Mouse (Mus musculus) CH12.LX (cell line): ENCODE data around the gene Mettl13. TPM values are rescaled to one million over a fixed set of nuclear protein-coding genes. Genes with fewer than 3 reads are reported as not detected.

Experiments
- DNase-seq: peaks from one replicate; pipeline ENCODE4 v3.0.0-alpha.2; 2013; ENCODE audit errors: extremely low read depth
- H3K27ac ChIP-seq: 2 replicates; pipeline ENCODE4 v1.5.1; 2012; ENCODE audit warnings: low read depth, mild to moderate bottlenecking, control low read depth, moderate library complexity; ENCODE audit not compliant: insufficient read depth
- H3K27me3 ChIP-seq: replicated peaks from 2 replicates; pipeline ENCODE3; 2012; ENCODE audit warnings: inconsistent platforms
- H3K36me3 ChIP-seq, 2 experiments: replicated peaks in 1 of 2; 2 replicates each; pipeline versions ENCODE3 to v1.6.1; 2012; ENCODE audit warnings: inconsistent platforms in 1 of 2, low read length in 1 of 2, mild to moderate bottlenecking in 1 of 2, mixed read lengths in 1 of 2, moderate library complexity in 1 of 2; ENCODE audit not compliant: control insufficient read depth in 1 of 2, insufficient read depth in 1 of 2
- H3K4me1 ChIP-seq, 2 experiments: 2 replicates each; pipeline ENCODE4 v1.6.1; 2012; ENCODE audit warnings: inconsistent platforms in 1 of 2, moderate library complexity in 1 of 2; ENCODE audit not compliant: insufficient read depth in 2 of 2, control insufficient read depth in 1 of 2
- H3K4me2 ChIP-seq: 2 replicates; pipeline ENCODE4 v1.6.1; 2012; ENCODE audit warnings: low read depth, mild to moderate bottlenecking, control low read depth; ENCODE audit not compliant: poor library complexity, insufficient read depth, severe bottlenecking
- H3K4me3 ChIP-seq, 3 experiments: fragments of 150-350 bp in 1 of 3; sonication (generic) in 1 of 3; replicated peaks in 1 of 3; 2 replicates each; pipeline versions ENCODE3 to v1.5.1; 2011 to 2012; ENCODE audit warnings: low read depth in 2 of 3, low read length in 2 of 3, mild to moderate bottlenecking in 2 of 3, moderate library complexity in 2 of 3, control low read depth in 1 of 3, improper control_type of control experiment in 1 of 3, inconsistent platforms in 1 of 3, mixed read lengths in 1 of 3; ENCODE audit not compliant: poor library complexity in 1 of 3
- H3K79me2 ChIP-seq: replicated peaks from 2 replicates; pipeline ENCODE4 v1.6.1; 2012; ENCODE audit warnings: mild to moderate bottlenecking, moderate library complexity; ENCODE audit not compliant: control insufficient read depth, poor library complexity, insufficient read depth, severe bottlenecking; ENCODE audit errors: extremely low read depth
- H3K9ac ChIP-seq: 2 replicates; pipeline ENCODE4 v1.6.1; 2012; ENCODE audit warnings: low read depth, mild to moderate bottlenecking, control low read depth, moderate library complexity; ENCODE audit not compliant: insufficient read depth
- H3K9me3 ChIP-seq: replicated peaks from 2 replicates; pipeline ENCODE3; 2012; ENCODE audit warnings: low read length, inconsistent platforms, mixed read lengths
- BHLHE40 ChIP-seq: IDR thresholded peaks from 2 replicates; pipeline ENCODE4 v1.6.1; 2011; ENCODE audit warnings: mild to moderate bottlenecking, low read depth, low read length, improper control_type of control experiment
- CHD2 ChIP-seq: IDR thresholded peaks from 2 replicates; pipeline ENCODE4 v1.6.1; 2011; ENCODE audit warnings: low read length, improper control_type of control experiment
- CTCF ChIP-seq, 2 experiments: IDR thresholded peaks in 1 of 2; conservative IDR thresholded peaks in 1 of 2; 2 replicates each; pipeline ENCODE4 v1.5.1; 2011 to 2012; ENCODE audit warnings: low read depth in 2 of 2, low read length in 2 of 2, improper control_type of control experiment in 1 of 2, inconsistent platforms in 1 of 2, mild to moderate bottlenecking in 1 of 2, moderate library complexity in 1 of 2
- E2F4 ChIP-seq: IDR thresholded peaks from 2 replicates; pipeline ENCODE4 v1.6.1; 2011; ENCODE audit warnings: low read depth, low read length, improper control_type of control experiment; ENCODE audit not compliant: insufficient replicate concordance
- ELF1 ChIP-seq: IDR thresholded peaks from 2 replicates; pipeline ENCODE4 v1.6.1; 2014; ENCODE audit warnings: low read depth, mild to moderate bottlenecking, inconsistent platforms, low read length, improper control_type of control experiment
- ETS1 ChIP-seq: conservative IDR thresholded peaks from 2 replicates; pipeline ENCODE4 v1.6.1; 2012; ENCODE audit warnings: low read depth, mild to moderate bottlenecking, inconsistent platforms, low read length, improper control_type of control experiment, moderate library complexity
- GABPA ChIP-seq: IDR thresholded peaks from 2 replicates; pipeline ENCODE4 v1.6.1; 2012; ENCODE audit warnings: low read depth, low read length, improper control_type of control experiment, inconsistent platforms; ENCODE audit not compliant: insufficient replicate concordance
- HCFC1 ChIP-seq: IDR thresholded peaks from 2 replicates; pipeline ENCODE4 v1.6.1; 2012; ENCODE audit warnings: low read depth, mild to moderate bottlenecking, inconsistent platforms, low read length, improper control_type of control experiment
- IRF4 ChIP-seq: IDR thresholded peaks from 2 replicates; pipeline ENCODE4 v1.6.1; 2014; ENCODE audit warnings: low read depth, mild to moderate bottlenecking, inconsistent platforms, low read length, improper control_type of control experiment
- JUN ChIP-seq: IDR thresholded peaks from 2 replicates; pipeline ENCODE4 v1.6.1; 2011; ENCODE audit warnings: low read depth, mild to moderate bottlenecking, low read length, improper control_type of control experiment, moderate library complexity; ENCODE audit not compliant: insufficient read depth
- JUND ChIP-seq: conservative IDR thresholded peaks from 2 replicates; pipeline ENCODE4 v1.6.1; 2011; ENCODE audit warnings: low read depth, low read length, improper control_type of control experiment
- KAT2A ChIP-seq: IDR thresholded peaks from 2 replicates; pipeline ENCODE4 v1.6.1; 2012; ENCODE audit warnings: low read length, improper control_type of control experiment, inconsistent platforms; ENCODE audit not compliant: insufficient replicate concordance
- MAFK ChIP-seq: IDR thresholded peaks from 2 replicates; pipeline ENCODE4 v1.6.1; 2011; ENCODE audit warnings: low read length, improper control_type of control experiment; ENCODE audit not compliant: insufficient replicate concordance
- MAX ChIP-seq: IDR thresholded peaks from 2 replicates; pipeline ENCODE4 v1.6.1; 2011; ENCODE audit warnings: low read length, improper control_type of control experiment
- MAZ ChIP-seq: IDR thresholded peaks from 2 replicates; pipeline ENCODE4 v1.6.1; 2012; ENCODE audit warnings: low read depth, mild to moderate bottlenecking, inconsistent platforms, low read length, improper control_type of control experiment, moderate library complexity
- MEF2A ChIP-seq: IDR thresholded peaks from 2 replicates; pipeline ENCODE4 v1.6.1; 2014; ENCODE audit warnings: low read depth, mild to moderate bottlenecking, inconsistent platforms, low read length, improper control_type of control experiment, borderline replicate concordance
- MXI1 ChIP-seq: IDR thresholded peaks from 2 replicates; pipeline ENCODE4 v1.6.1; 2011; ENCODE audit warnings: mild to moderate bottlenecking, low read depth, low read length, improper control_type of control experiment
- NELFE ChIP-seq: IDR thresholded peaks from 2 replicates; pipeline ENCODE4 v1.6.1; 2011; ENCODE audit warnings: low read depth, low read length, improper control_type of control experiment
- NRF1 ChIP-seq: IDR thresholded peaks from 2 replicates; pipeline ENCODE4 v1.6.1; 2014; ENCODE audit warnings: low read depth, mild to moderate bottlenecking, inconsistent platforms, low read length, improper control_type of control experiment, moderate library complexity
- PAX5 ChIP-seq: IDR thresholded peaks from 2 replicates; pipeline ENCODE4 v1.6.1; 2012; ENCODE audit warnings: low read length, inconsistent platforms, mixed read lengths
- POLR2A ChIP-seq: IDR thresholded peaks from 2 replicates; pipeline ENCODE4 v1.6.1; 2011; ENCODE audit warnings: low read depth, mild to moderate bottlenecking, improper control_type of control experiment, low read length
- POLR2AphosphoS2 ChIP-seq: IDR thresholded peaks from 2 replicates; pipeline ENCODE4 v1.6.1; 2011; ENCODE audit warnings: low read depth, low read length, improper control_type of control experiment
- RCOR1 ChIP-seq: conservative IDR thresholded peaks from 2 replicates; pipeline ENCODE4 v1.6.1; 2012; ENCODE audit warnings: low read depth, mild to moderate bottlenecking, inconsistent platforms, low read length, improper control_type of control experiment
- SMC3 ChIP-seq: IDR thresholded peaks from 2 replicates; pipeline ENCODE4 v1.6.1; 2011; ENCODE audit warnings: low read depth, low read length, improper control_type of control experiment
- TBP ChIP-seq: conservative IDR thresholded peaks from 2 replicates; pipeline ENCODE4 v1.6.1; 2011; ENCODE audit warnings: low read depth, low read length, improper control_type of control experiment
- TCF12 ChIP-seq: IDR thresholded peaks from 2 replicates; pipeline ENCODE4 v1.6.1; 2014; ENCODE audit warnings: low read depth, mild to moderate bottlenecking, inconsistent platforms, low read length, improper control_type of control experiment
- USF1 ChIP-seq: IDR thresholded peaks from 2 replicates; pipeline ENCODE4 v1.6.1; 2014; ENCODE audit warnings: low read depth, mild to moderate bottlenecking, inconsistent platforms, low read length, improper control_type of control experiment
- USF2 ChIP-seq: conservative IDR thresholded peaks from 2 replicates; pipeline ENCODE4 v1.6.1; 2011; ENCODE audit warnings: low read depth, low read length, improper control_type of control experiment
- ZC3H11A ChIP-seq: IDR thresholded peaks from 2 replicates; pipeline ENCODE4 v1.6.1; 2012; ENCODE audit warnings: low read depth, mild to moderate bottlenecking, inconsistent platforms, low read length, improper control_type of control experiment
- ZMIZ1 ChIP-seq: IDR thresholded peaks from 2 replicates; pipeline ENCODE4 v1.6.1; 2012; ENCODE audit warnings: low read depth, mild to moderate bottlenecking, inconsistent platforms, low read length, improper control_type of control experiment
- ZNF384 ChIP-seq: IDR thresholded peaks from 2 replicates; pipeline ENCODE4 v1.6.1; 2012; ENCODE audit warnings: low read depth, low read length, improper control_type of control experiment, inconsistent platforms
- dilution Hi-C: fragments of 300-500 bp; cut with MboI; formaldehyde crosslinking; loops from 2 replicates; pipeline ENCODE4 v1.14.3; 2020; ENCODE audit warnings: low sequenced_read_pairs; ENCODE audit not compliant: extremely low pct_unique_long_range_greater_than_20kb, extremely low pct_ligation_motif_present
- in situ Hi-C: fragments of 300-500 bp; cut with MboI; formaldehyde crosslinking; loops from 3 replicates; pipeline ENCODE4 v1.14.3; 2019; ENCODE audit warnings: low sequenced_read_pairs, low pct_ligation_motif_present, low pct_unique_long_range_greater_than_20kb, mixed read lengths
- polyA plus RNA-seq: library from polyadenylated mRNA; unstranded; fragments of >175 nt; gene quantifications from 2 replicates; pipeline ENCODE4 v1.2.1, GENCODE M21; 2012; ENCODE audit warnings: low read depth; ENCODE audit not compliant: insufficient read length
- total RNA-seq, 2 experiments: library from RNA; depleted of rRNA; stranded (reverse); fragments of 300-350 nt in 1 of 2; fragments of >200 nt in 1 of 2; gene quantifications; 2 replicates each; pipeline ENCODE4 v1.2.3; 2012 to 2014

The Mettl13 gene
- total and polyA plus RNA-seq, 3 experiments, result 22.8 to 58.5 (median 23.8) TPM

DNA sequence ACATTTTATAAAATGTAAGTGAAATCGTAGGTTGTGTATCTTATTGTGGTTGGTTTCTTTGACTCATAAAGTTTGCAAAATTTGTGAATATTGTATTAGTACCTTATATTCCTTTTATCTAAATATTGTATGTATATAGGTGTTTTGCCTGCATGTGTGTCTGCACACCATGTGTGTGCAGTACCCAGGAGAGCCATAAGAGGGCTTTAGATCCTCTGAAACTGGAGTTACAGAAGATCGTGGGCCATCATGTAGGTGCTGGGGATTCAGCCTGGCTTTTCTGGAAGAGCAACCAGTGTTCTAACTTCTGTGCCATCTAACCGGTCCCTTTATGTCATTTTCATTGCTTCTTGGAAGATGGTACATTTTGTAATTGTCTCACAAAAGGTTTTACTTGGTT, 26.7 kb upstream of the Mettl13 start:
- Histone ChIP-seq H3K36me3 (peaks cover 30 to 60% of the 10 kb centered on the region in 2 experiments), H3K4me3 (no peak overlapping the region), H3K79me2 (peaks cover 30% of the 10 kb centered on the region), H3K9me3 (peaks cover 11% of the 10 kb centered on the region), H3K9ac (no peak overlapping the region), H3K4me1 (peaks cover 0 to 14% of the 10 kb centered on the region in 2 experiments; a peak in 2 of 4 replicates), H3K27me3 (no peaks in the 10 kb centered on the region), H3K4me2 (no peak overlapping the region), H3K27ac (no peak overlapping the region)
- TF ChIP-seq CTCF (conservative IDR thresholded peaks at IDR 0.05 in 1 of 2, IDR thresholded peaks at IDR 0.05 in 1 of 2; ENCODE audit: low read depth in 2 of 2, low read length in 2 of 2) (peak in 1 of 2 experiments; percentile 8; a peak in 1 of 4 replicates), MAFK (no peak)
- dilution Hi-C loops (no loop called here), in situ Hi-C loops (no loop called here)
- no peak for DNase-seq

- peaks cover 11% of the 10 kb centered on the region for H3K9me3 ChIP-seq
- DNase-seq, result peak; percentile 78
- dilution Hi-C loops, result no loop called here
- peaks cover 10 to 39% of the 10 kb centered on the region in 2 experiments for H3K4me1 ChIP-seq
- H3K27ac ChIP-seq, result peak overlapping the region; percentile 67
- H3K4me3 ChIP-seq, result peak overlapping the region; percentile 83 to 98 (median 93)
- H3K79me2 ChIP-seq, result peaks cover 30% of the 10 kb centered on the region
- in situ Hi-C loops, result no loop called here
- peak overlapping the region; percentile 97 for H3K9ac ChIP-seq
- H3K27me3 ChIP-seq, result no peaks in the 10 kb centered on the region
- peak overlapping the region; percentile 86 for H3K4me2 ChIP-seq
- H3K36me3 ChIP-seq, result peaks cover 12 to 26% of the 10 kb centered on the region in 2 experiments
- TF ChIP-seq TBP (no peak; the same call in 1 of the 2 replicates), ZC3H11A (no peak), MEF2A (no peak), GABPA (0 out of 2 replicates have a peak, but pooled peaks have one; percentile 17), ETS1 (0 out of 2 replicates have a peak, but pooled peaks have one; percentile 27), NELFE (peak; percentile 41; the same call in 1 of the 2 replicates), CHD2 (no peak), SMC3 (no peak), ZMIZ1 (no peak), ELF1 (peak; percentile 34; the same call in 1 of the 2 replicates), ZNF384 (no peak), CTCF (conservative IDR thresholded peaks at IDR 0.05 in 1 of 2, IDR thresholded peaks at IDR 0.05 in 1 of 2; ENCODE audit: low read depth in 2 of 2, low read length in 2 of 2) (no peak), USF2 (no peak), BHLHE40 (peak; percentile 30; the same call in 1 of the 2 replicates), NRF1 (no peak), HCFC1 (no peak), TCF12 (no peak), IRF4 (no peak), MAX (peak; percentile 59; the same call in 1 of the 2 replicates), PAX5 (no peak), JUN (no peak), JUND (peak; percentile 10; the same call in 1 of the 2 replicates), MAZ (no peak), E2F4 (no peak), USF1 (no peak), KAT2A (no peak), POLR2AphosphoS2 (0 out of 2 replicates have a peak, but pooled peaks have one; percentile 4), MXI1 (peak; percentile 72), POLR2A (no peak; the same call in 1 of the 2 replicates), RCOR1 (no peak)
Observed at GRCm38 (mm10) chr1:162570931-162571601, 22.7 kb upstream of the Mettl13 start.
